Mouse (Mus musculus): ENCODE results near the gene Zc3h10.
"Not testable (repeated sequence)": the region's sequence is repeated elsewhere in the genome, so short reads cannot be mapped to it uniquely, and the experiment has no call there.

Gene Zc3h10

GRCm38 (mm10) chr10:128524111-128524731 is 23.4 kb downstream of the Zc3h10 start:
- no peak for DNase-seq

GRCm38 (mm10) chr10:128522351-128522750 is 25.2 kb downstream of the Zc3h10 start:
- no peak for DNase-seq

GRCm38 (mm10) chr10:128520591-128520990 is 27.0 kb downstream of the Zc3h10 start:
- no peak for DNase-seq

- DNase-seq = no peak
These were observed 28.7 kb downstream of the Zc3h10 start for GRCm38 (mm10) chr10:128518833-128519232.

- no peak for DNase-seq
These were observed 30.9 kb downstream of the Zc3h10 start for GRCm38 (mm10) chr10:128516677-128517076.

GRCm38 (mm10) chr10:128516029-128516428 is 31.5 kb downstream of the Zc3h10 start:
- no peak for DNase-seq

GRCm38 (mm10) chr10:128515044-128515443 is 32.5 kb downstream of the Zc3h10 start:
- no peak for DNase-seq

- DNase-seq = no peak
These were observed 35.8 kb downstream of the Zc3h10 start for GRCm38 (mm10) chr10:128511761-128512160.

GRCm38 (mm10) chr10:128511189-128511588 is 36.4 kb downstream of the Zc3h10 start:
- DNase-seq = no peak

- DNase-seq = no peak
These were observed 37.3 kb downstream of the Zc3h10 start for GRCm38 (mm10) chr10:128510301-128510700.

- DNase-seq = no peak
These were observed 37.7 kb downstream of the Zc3h10 start for GRCm38 (mm10) chr10:128509831-128510230.

- no peak for DNase-seq
These were observed 38.4 kb downstream of the Zc3h10 start for GRCm38 (mm10) chr10:128509203-128509602.

- no peak for DNase-seq
These were observed 39.3 kb downstream of the Zc3h10 start for GRCm38 (mm10) chr10:128508260-128508659.

- DNase-seq = no peak
These were observed 41.6 kb downstream of the Zc3h10 start for GRCm38 (mm10) chr10:128505974-128506373.

GRCm38 (mm10) chr10:128505371-128505667 is 42.3 kb downstream of the Zc3h10 start:
- not testable (repeated sequence) for DNase-seq

GRCm38 (mm10) chr10:128504641-128505370 is 42.8 kb downstream of the Zc3h10 start:
- DNase-seq = no peak

- DNase-seq = no peak
These were observed 43.6 kb downstream of the Zc3h10 start for GRCm38 (mm10) chr10:128504012-128504411.

- no peak for DNase-seq
These were observed 44.0 kb downstream of the Zc3h10 start for GRCm38 (mm10) chr10:128503532-128503931.

- DNase-seq = no peak
These were observed 45.2 kb downstream of the Zc3h10 start for GRCm38 (mm10) chr10:128502341-128502740.

GRCm38 (mm10) chr10:128499116-128499671 is 48.4 kb downstream of the Zc3h10 start:
- peak; percentile 67 for DNase-seq

GRCm38 (mm10) chr10:128498590-128498989 is 49.0 kb downstream of the Zc3h10 start, which contains the start of gene Myl6b:
TSS of gene Myl6b (minus strand) at chr10:128498685.
- DNase-seq = peak; percentile 92

- no peak for DNase-seq
These were observed 50.3 kb downstream of the Zc3h10 start for GRCm38 (mm10) chr10:128497134-128497737.

- no peak for DNase-seq
These were observed 51.0 kb downstream of the Zc3h10 start for GRCm38 (mm10) chr10:128496509-128497077.

- no peak for DNase-seq
These were observed 51.7 kb downstream of the Zc3h10 start for GRCm38 (mm10) chr10:128495903-128496302.
